Mouse (Mus musculus) T-cell, adult 2 months (primary cell): ENCODE measurements around the gene Notch3.

Source experiments
- DNase-seq: peaks from one replicate; pipeline ENCODE4 v3.0.0; 2022; ENCODE audit warnings: low spot score

Gene Notch3

GRCm38 (mm10) chr17:32092895-32093294 lies 73.8 kb downstream of the Notch3 start:
- no peak for DNase-seq

GRCm38 (mm10) chr17:32092241-32092619 lies 74.4 kb downstream of the Notch3 start:
- DNase-seq: no peak

GRCm38 (mm10) chr17:32091364-32092240 lies 75.0 kb downstream of the Notch3 start:
- peak; percentile 90 for DNase-seq

- DNase-seq: no peak
Measured at GRCm38 (mm10) chr17:32091032-32091363, 75.7 kb downstream of the Notch3 start.

GRCm38 (mm10) chr17:32087069-32087468 lies 79.6 kb downstream of the Notch3 start:
- no peak for DNase-seq

GRCm38 (mm10) chr17:32083351-32083750 lies 83.3 kb downstream of the Notch3 start:
- DNase-seq: no peak

- DNase-seq: peak; percentile 26
Measured at GRCm38 (mm10) chr17:32075164-32075563, 91.5 kb downstream of the Notch3 start.

GRCm38 (mm10) chr17:32074658-32075057 lies 92.0 kb downstream of the Notch3 start:
- DNase-seq: no peak

- peak; percentile 75 for DNase-seq
Measured at GRCm38 (mm10) chr17:32073359-32073758, 93.3 kb downstream of the Notch3 start.
